Mouse (Mus musculus): ENCODE results near the gene Il31ra. TPM values are rescaled to one million over a fixed set of nuclear protein-coding genes. Genes with fewer than 3 reads are reported as not detected.

Il31ra gene
- polyA plus RNA-seq, 1 experiment, result 0.56 TPM

- Histone ChIP-seq H3K4me3 (ENCODE audit: control insufficient read depth, low read depth, low read length) (peak overlapping the region; percentile 16; the same call in 1 of the 2 replicates), H3K27ac (ENCODE audit: control insufficient read depth, insufficient read depth, low read depth, low read length) (no peak overlapping the region), H3K27me3 (ENCODE audit: control insufficient read depth, insufficient read depth, low read length) (no peaks in the 10 kb centered on the region), H3K4me1 (ENCODE audit: control insufficient read depth, insufficient read depth, low read length) (no peaks in the 10 kb centered on the region), H3K36me3 (ENCODE audit: control insufficient read depth, insufficient read depth, low read length) (no peaks in the 10 kb centered on the region)
- TF ChIP-seq CTCF (IDR thresholded peaks at IDR 0.05; ENCODE audit: control insufficient read depth, insufficient read depth, insufficient replicate concordance, low read depth, low read length) (peak; percentile 89; the same call in 1 of the 2 replicates), POLR2A (IDR thresholded peaks at IDR 0.05; ENCODE audit: control insufficient read depth, low read depth, low read length) (no peak)
These were observed 84.7 kb downstream of the Il31ra start for GRCm38 (mm10) chr13:112509465-112509864.

GRCm38 (mm10) chr13:112508487-112508886 is 85.7 kb downstream of the Il31ra start:
- no peak overlapping the region for H3K4me3 ChIP-seq (ENCODE audit: control insufficient read depth, low read depth, low read length)
- no peak for TF ChIP-seq POLR2A (IDR thresholded peaks at IDR 0.05; ENCODE audit: control insufficient read depth, low read depth, low read length)
- TF ChIP-seq CTCF (IDR thresholded peaks at IDR 0.05; ENCODE audit: control insufficient read depth, insufficient read depth, insufficient replicate concordance, low read depth, low read length), result no peak
- no peaks in the 10 kb centered on the region for H3K4me1 ChIP-seq (ENCODE audit: control insufficient read depth, insufficient read depth, low read length)
- H3K27me3 ChIP-seq (ENCODE audit: control insufficient read depth, insufficient read depth, low read length), result no peaks in the 10 kb centered on the region
- H3K27ac ChIP-seq (ENCODE audit: control insufficient read depth, insufficient read depth, low read depth, low read length), result no peak overlapping the region
- H3K36me3 ChIP-seq (ENCODE audit: control insufficient read depth, insufficient read depth, low read length), result no peaks in the 10 kb centered on the region

- no peaks in the 10 kb centered on the region for H3K27me3 ChIP-seq (ENCODE audit: control insufficient read depth, insufficient read depth, low read length)
- H3K4me3 ChIP-seq (ENCODE audit: control insufficient read depth, low read depth, low read length), result no peak overlapping the region
- H3K4me1 ChIP-seq (ENCODE audit: control insufficient read depth, insufficient read depth, low read length), result no peaks in the 10 kb centered on the region
- no peaks in the 10 kb centered on the region for H3K36me3 ChIP-seq (ENCODE audit: control insufficient read depth, insufficient read depth, low read length)
- no peak for TF ChIP-seq POLR2A (IDR thresholded peaks at IDR 0.05; ENCODE audit: control insufficient read depth, low read depth, low read length)
- no peak for TF ChIP-seq CTCF (IDR thresholded peaks at IDR 0.05; ENCODE audit: control insufficient read depth, insufficient read depth, insufficient replicate concordance, low read depth, low read length)
- no peak overlapping the region for H3K27ac ChIP-seq (ENCODE audit: control insufficient read depth, insufficient read depth, low read depth, low read length)
These were observed 86.5 kb downstream of the Il31ra start for GRCm38 (mm10) chr13:112507691-112508090.

DNA sequence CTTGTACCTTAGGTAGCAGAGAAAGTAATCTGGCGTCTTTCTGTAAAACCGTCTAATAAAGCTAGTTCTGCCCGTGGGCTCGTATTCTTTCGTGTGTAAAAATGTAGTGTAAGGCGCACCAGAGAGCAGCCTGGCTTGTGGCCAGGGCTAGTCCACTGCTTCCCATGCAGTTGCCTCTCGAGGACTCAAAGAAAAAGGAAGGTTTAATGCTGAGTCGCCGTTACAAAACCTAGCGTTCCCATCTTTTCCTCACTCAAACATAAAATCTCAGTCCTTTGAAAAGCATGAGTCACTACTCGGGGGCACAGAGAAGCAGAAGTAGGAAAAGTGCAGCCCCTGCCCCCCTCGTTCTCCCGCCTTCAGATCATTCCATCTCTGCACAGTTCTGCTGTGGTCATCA is 87.4 kb downstream of the Il31ra start:
- TF ChIP-seq POLR2A (IDR thresholded peaks at IDR 0.05; ENCODE audit: control insufficient read depth, low read depth, low read length) (no peak), CTCF (IDR thresholded peaks at IDR 0.05; ENCODE audit: control insufficient read depth, insufficient read depth, insufficient replicate concordance, low read depth, low read length) (no peak)
- H3K36me3 ChIP-seq (ENCODE audit: control insufficient read depth, insufficient read depth, low read length), result no peaks in the 10 kb centered on the region

DNA sequence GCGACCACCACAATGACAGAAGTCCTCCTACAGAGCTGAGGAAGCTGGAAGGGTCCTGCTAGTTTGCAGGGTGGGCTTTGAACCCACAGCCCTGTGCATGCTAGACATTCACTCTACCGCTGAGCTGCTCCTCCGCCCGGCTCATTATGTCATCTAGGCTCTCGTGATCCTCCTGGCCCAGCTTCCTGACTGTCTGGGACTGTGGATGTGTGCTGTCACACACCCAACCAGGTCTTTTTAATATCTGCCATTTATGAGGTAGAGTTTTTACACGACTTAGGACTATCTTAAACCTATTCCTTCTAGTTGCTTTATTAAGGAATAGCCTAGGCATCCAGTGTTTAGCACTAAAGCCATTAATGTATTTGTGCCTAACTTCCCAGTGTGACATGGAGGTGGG is 88.7 kb downstream of the Il31ra start:
- Histone ChIP-seq H3K27ac (ENCODE audit: control insufficient read depth, insufficient read depth, low read depth, low read length) (no peak overlapping the region), H3K27me3 (ENCODE audit: control insufficient read depth, insufficient read depth, low read length) (no peaks in the 10 kb centered on the region), H3K4me1 (ENCODE audit: control insufficient read depth, insufficient read depth, low read length) (no peaks in the 10 kb centered on the region), H3K4me3 (ENCODE audit: control insufficient read depth, low read depth, low read length) (no peak overlapping the region), H3K36me3 (ENCODE audit: control insufficient read depth, insufficient read depth, low read length) (no peaks in the 10 kb centered on the region)
- TF ChIP-seq POLR2A (IDR thresholded peaks at IDR 0.05; ENCODE audit: control insufficient read depth, low read depth, low read length) (no peak), CTCF (IDR thresholded peaks at IDR 0.05; ENCODE audit: control insufficient read depth, insufficient read depth, insufficient replicate concordance, low read depth, low read length) (no peak)

More for the DNA sequence above, 87.4 kb downstream of the Il31ra start:
- Histone ChIP-seq H3K27ac (ENCODE audit: control insufficient read depth, insufficient read depth, low read depth, low read length) (no peak overlapping the region), H3K4me3 (ENCODE audit: control insufficient read depth, low read depth, low read length) (no peak overlapping the region), H3K27me3 (ENCODE audit: control insufficient read depth, insufficient read depth, low read length) (no peaks in the 10 kb centered on the region), H3K4me1 (ENCODE audit: control insufficient read depth, insufficient read depth, low read length) (no peaks in the 10 kb centered on the region)

DNA sequence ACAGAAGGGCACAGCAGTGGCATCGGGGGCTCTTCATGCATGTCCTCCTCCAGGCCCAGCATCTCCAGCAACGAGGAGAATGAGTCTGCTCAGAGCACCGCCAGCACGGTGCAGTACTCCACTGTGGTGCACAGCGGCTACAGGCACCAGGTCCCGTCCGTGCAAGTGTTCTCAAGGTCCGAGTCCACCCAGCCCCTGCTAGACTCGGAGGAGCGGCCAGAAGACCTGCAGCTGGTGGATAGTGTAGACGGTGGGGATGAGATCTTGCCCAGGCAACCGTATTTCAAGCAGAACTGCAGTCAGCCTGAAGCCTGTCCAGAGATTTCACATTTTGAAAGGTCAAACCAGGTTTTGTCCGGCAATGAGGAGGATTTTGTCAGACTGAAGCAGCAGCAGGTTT is 90.3 kb downstream of the Il31ra start:
- H3K27me3 ChIP-seq (ENCODE audit: control insufficient read depth, insufficient read depth, low read length), result no peaks in the 10 kb centered on the region
- no peak overlapping the region for H3K27ac ChIP-seq (ENCODE audit: control insufficient read depth, insufficient read depth, low read depth, low read length)
- H3K4me1 ChIP-seq (ENCODE audit: control insufficient read depth, insufficient read depth, low read length), result no peaks in the 10 kb centered on the region
- H3K4me3 ChIP-seq (ENCODE audit: control insufficient read depth, low read depth, low read length), result no peak overlapping the region
- no peaks in the 10 kb centered on the region for H3K36me3 ChIP-seq (ENCODE audit: control insufficient read depth, insufficient read depth, low read length)
- TF ChIP-seq POLR2A (IDR thresholded peaks at IDR 0.05; ENCODE audit: control insufficient read depth, low read depth, low read length) (no peak), CTCF (IDR thresholded peaks at IDR 0.05; ENCODE audit: control insufficient read depth, insufficient read depth, insufficient replicate concordance, low read depth, low read length) (no peak)

DNA sequence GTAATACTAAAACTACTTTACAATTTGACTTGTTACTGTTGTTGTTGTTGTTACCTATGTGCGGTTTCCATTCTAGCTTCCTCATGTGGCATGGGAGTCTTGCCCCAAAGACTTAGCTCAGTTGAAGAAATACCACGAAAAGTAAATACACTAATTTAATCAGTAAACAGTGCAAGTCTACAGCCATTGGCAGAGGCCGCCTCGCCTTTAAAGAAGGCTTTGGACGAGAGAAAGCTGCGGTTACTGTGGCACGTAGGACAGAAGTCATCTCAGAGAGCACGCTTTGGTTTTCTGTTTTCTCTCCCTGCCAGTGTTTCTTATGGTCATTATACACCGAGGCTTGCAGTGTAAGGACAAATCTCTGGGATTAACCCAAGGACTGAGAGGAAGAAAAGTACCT is 93.7 kb downstream of the Il31ra start:
- TF ChIP-seq POLR2A (IDR thresholded peaks at IDR 0.05; ENCODE audit: control insufficient read depth, low read depth, low read length) (no peak), CTCF (IDR thresholded peaks at IDR 0.05; ENCODE audit: control insufficient read depth, insufficient read depth, insufficient replicate concordance, low read depth, low read length) (no peak)
- Histone ChIP-seq H3K27ac (ENCODE audit: control insufficient read depth, insufficient read depth, low read depth, low read length) (no peak overlapping the region), H3K36me3 (ENCODE audit: control insufficient read depth, insufficient read depth, low read length) (no peaks in the 10 kb centered on the region), H3K4me1 (ENCODE audit: control insufficient read depth, insufficient read depth, low read length) (no peaks in the 10 kb centered on the region), H3K27me3 (ENCODE audit: control insufficient read depth, insufficient read depth, low read length) (no peaks in the 10 kb centered on the region), H3K4me3 (ENCODE audit: control insufficient read depth, low read depth, low read length) (no peak overlapping the region)

DNA sequence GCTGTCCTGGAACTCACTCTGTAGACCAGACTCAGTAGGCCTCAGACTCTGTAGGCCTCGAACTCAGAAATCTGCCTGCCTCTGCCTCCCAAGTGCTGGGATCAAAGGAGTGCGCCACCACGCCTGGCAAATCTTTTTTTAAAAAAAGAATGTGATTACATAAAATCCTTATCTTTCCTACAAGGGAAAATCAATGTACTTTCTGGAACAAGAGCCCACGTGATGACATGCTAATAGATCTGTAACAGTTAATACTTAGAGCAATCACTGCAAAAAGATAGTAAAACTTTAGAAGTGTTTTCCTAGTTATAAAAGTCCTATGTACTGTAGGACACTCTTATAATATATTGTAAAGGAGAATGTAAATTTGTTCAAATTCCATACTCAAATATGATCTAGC is 94.1 kb downstream of the Il31ra start:
- Histone ChIP-seq H3K36me3 (ENCODE audit: control insufficient read depth, insufficient read depth, low read length) (no peaks in the 10 kb centered on the region), H3K4me3 (ENCODE audit: control insufficient read depth, low read depth, low read length) (no peak overlapping the region), H3K27me3 (ENCODE audit: control insufficient read depth, insufficient read depth, low read length) (no peaks in the 10 kb centered on the region), H3K27ac (ENCODE audit: control insufficient read depth, insufficient read depth, low read depth, low read length) (no peak overlapping the region), H3K4me1 (ENCODE audit: control insufficient read depth, insufficient read depth, low read length) (no peaks in the 10 kb centered on the region)
- TF ChIP-seq POLR2A (IDR thresholded peaks at IDR 0.05; ENCODE audit: control insufficient read depth, low read depth, low read length), result no peak
- no peak for TF ChIP-seq CTCF (IDR thresholded peaks at IDR 0.05; ENCODE audit: control insufficient read depth, insufficient read depth, insufficient replicate concordance, low read depth, low read length)
